Mouse (Mus musculus) left cerebral cortex, postnatal 36 days (tissue): ENCODE measurements around the gene Tpm3. TPM values are rescaled to one million over a fixed set of nuclear protein-coding genes. Genes with fewer than 3 reads are reported as not detected.
A peak's percentile ranks its signal among the peaks of the same experiment; 100 is the strongest.

ENCODE experiments used
- DNase-seq, 2 experiments: peaks; one replicate each; pipeline ENCODE4 v3.0.0; 2021 to 2022; ENCODE audit warnings: low spot score in 2 of 2, mixed read lengths in 1 of 2
- intact Hi-C: fragments of 180-260 bp; cut with DNase I; formaldehyde crosslinking; loops from one replicate; pipeline ENCODE4 v1.15.1; 2025
- total RNA-seq, 2 experiments: library from RNA; stranded (reverse); gene quantifications; 2 replicates each; pipeline ENCODE4 v1.2.3; 2021

Tpm3 gene
- total RNA-seq, result 100 to 1,000 TPM; 178 to 184 TPM

DNA sequence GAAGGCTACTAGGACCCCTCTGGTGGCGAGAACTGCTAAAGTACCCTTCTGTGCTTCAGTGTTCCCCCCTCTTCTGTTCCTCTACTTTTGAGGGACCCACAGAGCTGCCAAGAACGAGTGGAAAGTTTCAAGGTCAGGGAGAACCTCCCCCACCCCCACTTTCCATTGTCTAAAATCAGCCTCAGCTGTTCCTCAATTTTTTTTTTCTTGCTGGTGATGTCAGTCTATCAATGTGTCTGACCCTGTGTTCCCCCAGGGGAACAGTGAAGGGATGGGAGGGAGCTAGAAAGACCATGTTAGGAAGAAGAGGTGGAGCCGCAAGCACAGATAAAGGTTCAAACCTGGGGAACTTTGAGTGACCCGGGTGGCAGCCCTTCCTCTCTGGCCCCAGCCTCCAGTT is at the start of gene Tpm3:
Gene Tpm3, plus strand, starts transcription at position 356 of the 400 bp plus-strand sequence.
- intact Hi-C loops, result no loop called here
- DNase-seq, result no peak

GRCm38 (mm10) chr3:90034653-90035052 is 37.8 kb upstream of the Tpm3 start:
- intact Hi-C loops, result no loop called here
- no peak for DNase-seq

GRCm38 (mm10) chr3:90036263-90036662 is 36.2 kb upstream of the Tpm3 start:
- DNase-seq, result no peak
- intact Hi-C loops, result no loop called here

DNA sequence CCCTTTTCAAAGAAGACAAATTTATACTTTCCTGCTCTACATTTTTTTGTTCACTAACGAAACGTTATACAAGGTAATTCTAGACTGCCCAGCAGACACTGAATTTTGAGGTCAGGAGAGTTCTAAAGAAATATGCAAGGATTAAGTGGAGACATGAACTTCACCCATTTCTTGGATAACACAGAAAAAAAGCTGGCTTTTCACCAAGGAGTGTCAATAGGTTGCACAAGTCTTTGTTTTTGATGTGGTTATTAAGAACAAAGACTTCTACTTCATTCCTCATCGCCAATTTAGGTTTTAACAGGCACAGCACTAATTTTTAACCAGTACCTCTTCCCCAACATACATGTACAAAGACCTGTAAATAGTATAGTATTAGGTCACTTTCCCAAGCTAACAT is 22.8 kb upstream of the Tpm3 start:
- intact Hi-C loops, result loop anchor here (5.0 to 10.0 kb wide), 2 partner anchors 87 to 275 kb away; partner anchors contain the start of genes Atp8b2 and Ube2q1
- no peak for DNase-seq

DNA sequence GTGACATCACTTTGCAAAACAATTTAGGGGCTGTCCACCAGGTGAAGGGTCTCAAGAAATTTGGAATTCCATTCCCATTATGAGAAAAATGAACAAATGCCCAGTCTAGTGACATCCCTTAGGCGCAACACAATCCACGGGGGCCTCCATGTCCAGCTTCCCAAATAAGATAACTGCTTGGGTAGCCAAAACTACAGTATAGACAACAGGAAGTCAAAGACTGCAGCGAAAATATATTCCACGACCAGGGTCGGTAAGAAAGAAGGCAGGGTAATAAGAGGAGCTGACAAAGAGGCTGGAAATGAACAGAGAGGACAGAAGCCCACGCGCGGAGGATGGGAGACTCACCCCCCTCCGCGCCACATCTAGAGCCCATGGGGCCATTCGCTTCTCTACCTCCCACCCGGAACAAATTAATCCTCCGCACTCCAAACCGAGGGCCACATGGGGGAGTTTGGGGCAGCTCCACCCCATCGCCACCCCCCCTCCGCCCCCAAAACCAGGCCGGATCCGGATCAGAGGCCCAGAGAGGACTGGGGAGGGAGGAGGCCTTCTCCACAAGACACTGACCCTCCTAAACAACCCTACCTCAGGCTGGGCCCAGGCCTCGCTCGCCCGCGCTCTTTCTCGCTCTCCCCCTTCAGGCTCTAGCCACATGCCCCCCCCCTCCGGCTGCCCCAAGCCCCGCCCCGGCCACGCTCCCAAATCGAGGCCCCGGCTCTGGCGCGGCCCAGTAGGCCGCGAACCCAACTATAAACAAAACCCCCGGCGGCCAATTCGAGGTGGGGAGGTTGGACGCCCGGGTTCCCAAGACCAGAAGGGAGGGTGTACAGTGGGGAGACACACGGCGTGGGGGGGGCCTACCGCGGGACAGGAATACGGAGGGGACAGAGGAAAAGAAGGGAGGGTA is 20.8 kb upstream of the Tpm3 start, which contains the start of gene 4933434E20Rik:
Gene 4933434E20Rik, plus strand, starts transcription at position 196 of the 910 bp plus-strand sequence.
- intact Hi-C loops, result loop anchor here (2.0 to 10.0 kb wide), 3 partner anchors 27 to 277 kb away; partner anchors contain the start of genes Atp8b2 and Ube2q1
- DNase-seq, result peak in 1 of 2 experiments; percentile 59

DNA sequence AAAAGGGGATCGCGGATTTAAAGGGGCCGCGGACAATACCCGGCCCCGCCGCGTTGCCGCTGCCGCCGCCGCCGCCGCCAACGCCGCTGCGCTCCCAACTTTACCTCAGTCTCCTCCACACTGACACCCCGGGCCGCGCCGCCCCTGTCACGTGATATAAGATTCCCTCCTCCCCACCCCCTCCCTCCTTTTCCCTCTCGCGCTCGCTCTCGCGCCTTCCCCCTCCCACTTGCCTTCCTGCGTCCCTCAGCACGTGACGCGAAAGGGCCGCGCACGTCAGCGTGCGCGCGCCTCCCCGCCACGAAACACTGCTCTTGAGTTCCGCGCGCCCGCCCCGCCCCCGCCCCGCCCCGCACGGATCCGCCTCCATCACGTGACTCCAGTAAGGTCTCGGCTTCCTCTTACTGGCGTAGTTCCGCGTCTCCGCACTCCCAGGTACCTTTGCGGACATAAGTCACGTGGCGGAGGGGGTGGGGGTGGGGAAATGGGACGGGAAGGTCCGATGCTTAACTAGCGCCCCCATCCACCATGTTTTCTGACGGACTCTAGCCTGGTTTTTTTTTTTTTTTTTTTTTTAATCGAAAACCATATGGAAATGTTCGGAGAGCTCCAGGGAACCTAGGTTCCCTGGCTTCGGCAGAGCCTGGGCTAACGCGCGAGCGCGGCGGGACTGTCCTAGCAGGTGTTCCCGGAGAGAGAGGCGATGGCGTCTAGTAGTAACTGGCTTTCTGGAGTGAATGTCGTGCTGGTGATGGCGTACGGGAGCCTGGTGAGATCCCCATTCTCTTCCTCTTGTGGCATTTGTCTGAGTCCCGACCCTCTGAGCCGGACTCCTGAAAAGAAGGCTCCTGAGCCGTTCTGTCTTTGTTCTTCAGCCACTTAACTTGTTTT is 19.9 kb upstream of the Tpm3 start, which contains the start of gene Ubap2l:
Gene Ubap2l, minus strand, starts transcription at position 278 of the 891 bp plus-strand sequence.
- intact Hi-C loops, result loop anchor here (2.0 to 10.0 kb wide), 3 partner anchors 26 to 278 kb away; partner anchors contain the start of genes Atp8b2 and Ube2q1
- peak; percentile 90 to 92 for DNase-seq

- intact Hi-C loops, result no loop called here
- DNase-seq, result no peak
These were observed 10.9 kb upstream of the Tpm3 start for GRCm38 (mm10) chr3:90061549-90061948.

DNA sequence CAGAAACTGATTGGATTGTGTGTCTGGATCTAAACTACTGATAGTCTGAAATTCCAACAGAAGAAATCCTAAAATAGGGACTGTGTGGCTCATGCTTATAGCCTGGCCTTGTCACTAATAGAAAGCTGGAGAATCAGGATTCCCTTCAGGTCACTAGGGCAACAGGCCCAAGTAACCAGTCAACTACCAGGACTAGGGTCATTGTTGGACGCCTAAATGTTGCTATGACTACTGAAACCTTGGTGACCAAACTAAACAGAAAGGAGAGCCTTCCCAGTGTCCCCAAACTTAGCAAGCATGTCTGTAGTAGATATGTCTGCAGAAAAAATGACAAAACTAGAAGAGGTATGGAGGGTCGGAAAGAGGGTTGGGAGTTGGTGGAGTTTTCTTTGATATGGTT is 9.9 kb upstream of the Tpm3 start:
- no peak for DNase-seq
- intact Hi-C loops, result no loop called here

DNA sequence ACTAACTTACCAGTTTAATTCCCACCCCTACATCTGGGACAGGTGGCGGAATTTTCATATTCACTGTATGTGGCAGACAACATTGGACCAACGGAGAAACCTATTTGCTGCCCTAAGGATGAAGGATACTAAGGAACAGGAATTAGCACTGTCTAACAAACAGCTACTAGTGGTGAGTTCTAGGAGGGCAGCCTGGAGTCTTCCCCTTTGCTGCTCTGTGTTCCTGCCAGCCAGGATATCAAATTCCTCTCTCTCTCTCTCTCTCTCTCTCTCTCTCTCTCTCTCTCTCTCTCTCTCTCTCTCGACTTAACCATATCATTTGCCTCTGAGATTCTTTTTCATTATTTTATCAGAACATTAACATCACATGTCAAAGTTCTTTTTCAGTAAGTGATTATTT is 8.1 kb upstream of the Tpm3 start:
- no peak for DNase-seq
- intact Hi-C loops, result no loop called here

DNA sequence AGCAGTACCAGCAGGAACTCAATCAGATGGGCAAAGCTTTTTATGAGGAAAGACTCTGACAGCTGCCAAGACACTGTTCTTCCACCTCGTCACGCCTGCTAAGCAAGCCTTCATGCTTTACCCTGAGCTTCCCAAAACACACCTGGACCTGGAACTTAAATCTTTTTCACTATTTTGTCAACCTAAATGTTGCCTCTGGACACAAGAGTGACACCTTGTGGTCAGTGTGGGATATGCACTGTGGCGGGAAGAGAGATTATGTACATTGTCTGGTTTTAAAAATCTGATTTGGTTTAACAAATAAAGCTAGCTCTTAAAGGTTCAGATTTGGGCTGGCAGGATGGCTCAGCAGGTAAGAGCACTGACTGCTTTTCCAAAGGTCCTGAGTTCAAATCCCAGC is 6.9 kb upstream of the Tpm3 start:
- DNase-seq, result peak; percentile 27 to 33
- intact Hi-C loops, result no loop called here

DNA sequence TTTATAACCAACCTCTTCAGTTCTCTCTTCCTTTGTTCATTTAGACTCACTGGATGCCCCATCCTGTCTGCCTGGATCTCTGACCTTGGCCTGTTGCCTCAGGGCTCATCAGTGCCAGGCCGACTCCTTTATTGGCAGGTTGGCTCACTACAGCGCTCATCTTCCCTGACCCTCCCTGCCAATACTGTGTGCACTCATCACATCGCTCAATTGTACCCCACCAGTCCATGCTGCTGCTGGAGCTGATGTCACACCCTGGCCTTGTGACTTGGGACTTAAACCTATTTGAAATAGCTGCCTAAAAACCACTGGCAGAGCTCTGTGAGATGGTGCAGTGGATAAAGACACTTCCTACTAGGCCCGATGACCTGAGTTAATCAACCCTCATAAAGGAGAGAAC is 4.6 kb upstream of the Tpm3 start:
- DNase-seq, result no peak
- intact Hi-C loops, result no loop called here

DNA sequence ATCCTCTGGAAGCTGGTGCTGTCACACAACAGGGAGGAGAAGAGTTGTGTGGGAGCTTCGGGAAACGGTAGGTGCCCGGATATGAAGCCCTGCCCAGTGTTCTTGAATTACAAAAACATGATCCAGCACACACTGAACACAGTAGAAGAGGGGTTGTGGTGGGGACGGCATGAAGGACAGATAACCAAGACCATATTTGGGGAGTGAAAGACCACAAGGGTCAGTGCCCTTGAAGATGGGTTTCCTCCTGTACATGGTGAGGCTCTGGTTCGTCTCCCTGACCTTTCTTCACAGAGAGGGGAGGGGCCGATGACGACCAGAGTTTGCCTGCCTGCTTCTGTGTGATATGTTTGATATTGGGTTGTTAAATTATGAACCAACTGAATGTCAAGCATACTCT is 2.8 kb upstream of the Tpm3 start:
- intact Hi-C loops, result no loop called here
- DNase-seq, result no peak

DNA sequence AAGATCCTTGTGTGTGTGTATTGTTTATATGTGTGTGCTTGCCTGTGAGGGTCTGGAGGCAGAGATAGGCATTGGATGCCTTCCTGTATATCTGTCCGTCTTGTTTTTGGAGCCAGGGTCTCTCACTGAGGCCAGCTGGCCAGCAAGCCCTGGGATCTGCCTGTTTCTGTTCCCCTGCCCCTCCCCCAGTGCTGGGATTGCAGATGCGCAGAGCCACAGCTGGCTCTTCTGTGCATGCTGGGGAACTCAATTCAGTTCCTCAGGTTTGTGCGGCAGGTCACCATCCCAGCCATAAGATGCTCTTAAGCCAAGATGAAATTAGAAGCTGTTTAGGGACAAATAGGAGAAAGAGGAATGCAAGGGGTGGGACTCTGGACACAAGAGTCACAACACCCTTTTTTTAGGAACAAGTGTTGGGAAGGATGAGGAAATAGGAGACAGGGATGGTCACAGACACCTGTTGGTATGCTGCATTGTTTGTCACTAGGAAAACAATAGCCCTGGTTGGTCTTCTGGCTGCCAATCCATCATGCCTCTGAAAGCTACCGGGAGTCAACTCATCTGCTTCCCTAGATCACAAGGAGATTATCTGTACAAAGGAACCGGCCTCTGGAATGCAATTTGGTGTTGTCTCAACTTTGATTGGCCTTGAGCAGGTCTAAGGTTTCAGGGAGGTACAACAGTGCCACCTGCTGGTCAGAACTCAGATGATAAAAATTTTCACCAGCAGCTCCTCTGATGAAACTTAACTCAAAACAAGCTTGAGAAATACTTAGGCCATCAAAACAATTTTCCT is 4.7 kb downstream of the Tpm3 start:
- peak; percentile 69 to 82 for DNase-seq
- intact Hi-C loops, result loop anchor here (5.0 kb wide), 1 partner anchor 115 kb away; the partner anchor contains the start of gene Atp8b2

- intact Hi-C loops, result loop anchor here (2.0 to 5.0 kb wide), 2 partner anchors 25 to 116 kb away; partner anchors contain the start of genes Atp8b2 and Ubap2l
- no peak for DNase-seq
These were observed 5.8 kb downstream of the Tpm3 start for GRCm38 (mm10) chr3:90078224-90078623.

DNA sequence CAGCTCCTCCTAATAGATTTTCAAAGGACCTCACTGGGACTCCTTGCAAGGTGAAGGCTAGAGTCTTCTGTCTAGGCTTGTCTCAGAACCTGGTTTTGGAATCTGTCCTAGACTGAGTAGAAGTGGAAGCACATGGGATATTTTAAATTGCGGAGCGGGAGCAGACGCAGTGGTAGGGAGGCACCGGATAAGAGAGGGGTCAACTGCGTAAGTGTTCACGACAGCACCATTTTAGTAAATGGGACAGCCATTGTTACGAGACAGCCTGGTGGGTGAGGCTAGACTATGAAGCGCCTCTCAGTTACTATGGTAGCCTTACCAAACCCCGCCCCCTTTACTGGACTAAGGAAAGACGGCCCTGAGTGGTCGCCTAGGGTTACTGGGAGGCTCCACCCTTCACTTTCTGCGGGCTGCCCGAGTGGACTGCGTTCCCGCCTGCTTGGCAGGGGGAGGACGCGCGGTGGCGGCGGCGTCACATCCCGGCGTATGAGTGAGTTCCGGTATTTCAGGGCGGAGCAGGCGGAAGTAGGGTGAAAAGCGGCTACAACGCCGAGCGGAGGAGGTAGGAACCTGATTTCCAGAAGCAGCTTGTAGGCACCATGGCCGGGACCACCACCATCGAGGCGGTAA is 6.8 kb downstream of the Tpm3 start:
- intact Hi-C loops, result loop anchor here (2.0 to 5.0 kb wide), 2 partner anchors 26 to 117 kb away; partner anchors contain the start of genes Atp8b2 and Ubap2l
- peak; percentile 91 to 93 for DNase-seq

- intact Hi-C loops, result loop anchor here (2.0 to 5.0 kb wide), 2 partner anchors 27 to 118 kb away; partner anchors contain the start of genes Atp8b2 and Ubap2l
- peak; percentile 64 for DNase-seq
These were observed 7.5 kb downstream of the Tpm3 start for GRCm38 (mm10) chr3:90079763-90080497.

- no peak for DNase-seq
- intact Hi-C loops, result no loop called here
These were observed 8.0 kb downstream of the Tpm3 start for GRCm38 (mm10) chr3:90080498-90080863.
